Mouse (Mus musculus) ES-E14 (cell line): ENCODE data around the gene Cyb5d1.

Experiments
- CHD2 ChIP-seq: IDR thresholded peaks from 2 replicates; pipeline ENCODE4 v1.6.1; 2014; ENCODE audit warnings: mild to moderate bottlenecking, low read depth, low read length, inconsistent platforms
- HCFC1 ChIP-seq: IDR thresholded peaks from 2 replicates; pipeline ENCODE4 v1.6.1; 2012; ENCODE audit warnings: low read length, inconsistent platforms, borderline replicate concordance; ENCODE audit not compliant: insufficient read depth
- ZNF384 ChIP-seq: IDR thresholded peaks from 2 replicates; pipeline ENCODE4 v1.6.1; 2012; ENCODE audit warnings: low read depth, low read length, inconsistent platforms

DNA sequence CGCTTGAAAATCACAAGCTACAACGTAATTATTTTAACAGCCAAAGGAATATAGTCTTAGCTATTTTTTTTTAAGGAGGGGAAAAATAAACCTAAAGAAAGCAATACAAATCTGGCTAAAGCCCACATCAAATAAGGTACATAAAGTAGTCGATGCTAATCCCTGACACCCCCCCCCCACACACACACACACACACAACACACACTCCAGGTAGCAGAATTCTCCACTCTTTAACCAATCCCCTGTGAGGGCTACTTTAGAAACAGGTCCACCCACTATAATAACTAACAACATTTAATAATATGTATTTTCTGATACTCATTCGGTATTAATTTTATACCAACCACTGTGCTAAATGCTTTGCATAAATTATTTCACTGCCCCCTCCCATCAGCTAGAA, 21.1 kb upstream of the Cyb5d1 start:
- TF ChIP-seq HCFC1 = no peak
- TF ChIP-seq CHD2 = no peak
- TF ChIP-seq ZNF384 = no peak
